Mouse (Mus musculus) heart, postnatal 0 days (tissue): Measurements from ENCODE around the gene App.

Experiments
- CTCF ChIP-seq: IDR thresholded peaks from 2 replicates; pipeline ENCODE4 v1.5.1; 2016; ENCODE audit warnings: antibody characterized with exemption, control low read depth, low read depth
- EP300 ChIP-seq: IDR thresholded peaks from 2 replicates; pipeline ENCODE4 v1.6.1; 2016; ENCODE audit warnings: antibody characterized with exemption, low read depth

DNA sequence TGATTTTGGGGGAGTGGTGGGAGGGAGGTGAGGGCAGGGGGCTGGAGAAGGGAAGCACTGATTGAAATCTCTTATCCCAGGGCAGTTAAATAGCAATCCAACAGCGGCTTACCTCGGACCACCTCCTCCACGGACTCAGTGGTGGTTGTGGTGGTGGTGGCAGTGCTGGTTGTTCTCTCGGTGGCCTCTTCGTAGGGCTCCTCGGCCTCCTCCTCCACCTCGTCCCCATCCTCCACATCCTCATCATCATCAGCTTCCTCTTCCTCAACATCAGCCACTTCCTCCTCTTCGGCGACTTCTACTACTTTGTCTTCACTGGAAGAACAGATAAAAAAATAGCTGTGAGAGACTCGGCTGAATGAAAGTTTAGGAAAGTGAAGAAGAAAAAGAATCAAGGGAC is 117.4 kb downstream of the App start:
- TF ChIP-seq CTCF (no peak), EP300 (no peak)
